Mouse (Mus musculus) hindbrain, embryonic 15.5 days (tissue): ENCODE measurements around the gene Rps6ka5. TPM values are rescaled to one million over a fixed set of nuclear protein-coding genes. Genes with fewer than 3 reads are reported as not detected.

Source experiments
- ATAC-seq: fragments of 200-750 bp; cut with Nextera tagmentation; 2 replicates; pipeline ENCODE4 v1.8.0; 2017; ENCODE audit warnings: low read depth, moderate number of reproducible peaks, moderate TSS enrichment; ENCODE audit not compliant: low FRiP score
- H3K27ac ChIP-seq: fragments of 300-500 bp; sonication (generic); replicated peaks from 2 replicates; pipeline ENCODE4 v1.5.1; 2015; ENCODE audit warnings: mild to moderate bottlenecking, inconsistent platforms
- H3K27me3 ChIP-seq: fragments of 300-500 bp; sonication (generic); 2 replicates; pipeline ENCODE4 v1.6.1; 2015; ENCODE audit warnings: control low read depth, inconsistent platforms
- H3K36me3 ChIP-seq: fragments of 300-500 bp; sonication (generic); 2 replicates; pipeline ENCODE4 v1.6.1; 2015; ENCODE audit warnings: control low read depth, inconsistent platforms
- H3K4me1 ChIP-seq: fragments of 300-500 bp; sonication (generic); replicated peaks from 2 replicates; pipeline ENCODE4 v1.6.1; 2015; ENCODE audit warnings: control low read depth, inconsistent platforms
- H3K4me2 ChIP-seq: fragments of 300-500 bp; sonication (generic); 2 replicates; pipeline ENCODE4 v1.6.1; 2015; ENCODE audit warnings: moderate library complexity, mild to moderate bottlenecking, inconsistent platforms
- H3K4me3 ChIP-seq: fragments of 300-500 bp; sonication (generic); 2 replicates; pipeline ENCODE4 v1.5.1; 2015; ENCODE audit warnings: mild to moderate bottlenecking, inconsistent platforms
- H3K9ac ChIP-seq: fragments of 300-500 bp; sonication (generic); 2 replicates; pipeline ENCODE4 v1.6.1; 2015; ENCODE audit warnings: inconsistent platforms
- H3K9me3 ChIP-seq: fragments of 300-500 bp; sonication (generic); 2 replicates; pipeline ENCODE4 v1.6.1; 2016; ENCODE audit warnings: control low read depth, inconsistent platforms
- WGBS: fragments of 180-500 bp; shearing (Covaris S2); methylation state at CpG from one replicate; pipeline ENCODE4 v1.1.7; 2015; 5-methylcytosine and 5-hydroxymethylcytosine counted together
- polyA plus RNA-seq: library from polyadenylated mRNA; unstranded; fragments of >200 nt; fragmentation: Nextera tagmentation; extraction: Ambion mirVana; gene quantifications from 2 replicates; pipeline ENCODE4 v1.2.1, GENCODE M21; 2015

The Rps6ka5 gene
- polyA plus RNA-seq, 1 experiment from 2014 or later, result 6.8 TPM

- Histone ChIP-seq H3K36me3 (no peaks in the 10 kb centered on the region), H3K4me3 (no peak overlapping the region), H3K4me2 (no peak overlapping the region), H3K27me3 (no peaks in the 10 kb centered on the region), H3K4me1 (no peaks in the 10 kb centered on the region), H3K9ac (no peak overlapping the region), H3K27ac (no peak overlapping the region), H3K9me3 (no peaks in the 10 kb centered on the region)
- WGBS, result 30% methylated on average over 3 of the region's 3 CpGs
- ATAC-seq, result no peak
Observed at GRCm38 (mm10) chr12:100636733-100637132, 90.0 kb downstream of the Rps6ka5 start.

GRCm38 (mm10) chr12:100636299-100636633, 90.5 kb downstream of the Rps6ka5 start:
- no peaks in the 10 kb centered on the region for H3K9me3 ChIP-seq
- 90% methylated on average over 2 of the region's 2 CpGs for WGBS
- no peaks in the 10 kb centered on the region for H3K4me1 ChIP-seq

GRCm38 (mm10) chr12:100635601-100636298, 91.0 kb downstream of the Rps6ka5 start:
- WGBS, result 94% methylated on average over 6 of the region's 6 CpGs

More at GRCm38 (mm10) chr12:100636299-100636633, 90.5 kb downstream of the Rps6ka5 start:
- Histone ChIP-seq H3K27ac (no peak overlapping the region), H3K36me3 (no peaks in the 10 kb centered on the region), H3K9ac (no peak overlapping the region), H3K4me3 (no peak overlapping the region), H3K27me3 (no peaks in the 10 kb centered on the region), H3K4me2 (no peak overlapping the region)
- ATAC-seq, result no peak

GRCm38 (mm10) chr12:100633231-100633630, 93.6 kb downstream of the Rps6ka5 start:
- no peak for ATAC-seq
- no peak overlapping the region for H3K27ac ChIP-seq
- no peaks in the 10 kb centered on the region for H3K36me3 ChIP-seq
- H3K27me3 ChIP-seq, result no peaks in the 10 kb centered on the region
- WGBS, result 85% methylated on average over 3 of the region's 3 CpGs
- no peak overlapping the region for H3K4me2 ChIP-seq
- no peaks in the 10 kb centered on the region for H3K4me1 ChIP-seq
- no peak overlapping the region for H3K4me3 ChIP-seq
- no peaks in the 10 kb centered on the region for H3K9me3 ChIP-seq
- H3K9ac ChIP-seq, result no peak overlapping the region

More at GRCm38 (mm10) chr12:100635601-100636298, 91.0 kb downstream of the Rps6ka5 start:
- Histone ChIP-seq H3K27me3 (no peaks in the 10 kb centered on the region), H3K4me2 (no peak overlapping the region), H3K9me3 (no peaks in the 10 kb centered on the region), H3K4me3 (no peak overlapping the region), H3K27ac (no peak overlapping the region), H3K4me1 (no peaks in the 10 kb centered on the region), H3K36me3 (no peaks in the 10 kb centered on the region), H3K9ac (no peak overlapping the region)
- no peak for ATAC-seq

- no peak overlapping the region for H3K27ac ChIP-seq
- H3K27me3 ChIP-seq, result no peaks in the 10 kb centered on the region
- no peaks in the 10 kb centered on the region for H3K36me3 ChIP-seq
- no peak overlapping the region for H3K4me2 ChIP-seq
- ATAC-seq, result no peak
- 85% methylated on average over 7 of the region's 7 CpGs for WGBS
- no peak overlapping the region for H3K9ac ChIP-seq
- no peaks in the 10 kb centered on the region for H3K4me1 ChIP-seq
- H3K9me3 ChIP-seq, result no peaks in the 10 kb centered on the region
- H3K4me3 ChIP-seq, result no peak overlapping the region
Observed at GRCm38 (mm10) chr12:100631286-100631685, 95.5 kb downstream of the Rps6ka5 start.

- 94% methylated on average over 6 of the region's 6 CpGs for WGBS
Observed at GRCm38 (mm10) chr12:100629126-100629920, 97.5 kb downstream of the Rps6ka5 start.

GRCm38 (mm10) chr12:100626991-100627677, 99.6 kb downstream of the Rps6ka5 start:
- no peak for ATAC-seq

More at GRCm38 (mm10) chr12:100629126-100629920, 97.5 kb downstream of the Rps6ka5 start:
- Histone ChIP-seq H3K27me3 (no peaks in the 10 kb centered on the region), H3K4me1 (no peaks in the 10 kb centered on the region), H3K9me3 (no peaks in the 10 kb centered on the region), H3K27ac (no peak overlapping the region), H3K9ac (no peak overlapping the region), H3K4me3 (no peak overlapping the region), H3K36me3 (no peaks in the 10 kb centered on the region), H3K4me2 (no peak overlapping the region)
- ATAC-seq, result no peak

GRCm38 (mm10) chr12:100626273-100626990, 100.4 kb downstream of the Rps6ka5 start:
- H3K9ac ChIP-seq, result no peak overlapping the region
- H3K4me3 ChIP-seq, result no peak overlapping the region
- H3K27ac ChIP-seq, result no peak overlapping the region
- no peaks in the 10 kb centered on the region for H3K36me3 ChIP-seq
- H3K4me1 ChIP-seq, result no peaks in the 10 kb centered on the region
- WGBS, result 82% methylated on average over 4 of the region's 4 CpGs
- no peak overlapping the region for H3K4me2 ChIP-seq
- no peaks in the 10 kb centered on the region for H3K9me3 ChIP-seq
- no peak for ATAC-seq
- H3K27me3 ChIP-seq, result no peaks in the 10 kb centered on the region

More at GRCm38 (mm10) chr12:100626991-100627677, 99.6 kb downstream of the Rps6ka5 start:
- no peaks in the 10 kb centered on the region for H3K4me1 ChIP-seq
- WGBS, result 56% methylated on average over 1 of the region's 1 CpGs
- no peak overlapping the region for H3K27ac ChIP-seq
- H3K36me3 ChIP-seq, result no peaks in the 10 kb centered on the region
- no peaks in the 10 kb centered on the region for H3K27me3 ChIP-seq
- no peak overlapping the region for H3K4me2 ChIP-seq
- H3K9me3 ChIP-seq, result no peaks in the 10 kb centered on the region
- no peak overlapping the region for H3K9ac ChIP-seq
- no peak overlapping the region for H3K4me3 ChIP-seq

- H3K36me3 ChIP-seq, result no peaks in the 10 kb centered on the region
- H3K4me2 ChIP-seq, result no peak overlapping the region
- 84% methylated on average over 3 of the region's 3 CpGs for WGBS
- no peak overlapping the region for H3K27ac ChIP-seq
- H3K9ac ChIP-seq, result no peak overlapping the region
- no peak overlapping the region for H3K4me3 ChIP-seq
- ATAC-seq, result no peak
- H3K4me1 ChIP-seq, result no peaks in the 10 kb centered on the region
- no peaks in the 10 kb centered on the region for H3K27me3 ChIP-seq
- H3K9me3 ChIP-seq, result no peaks in the 10 kb centered on the region
Observed at GRCm38 (mm10) chr12:100624854-100625447, 101.8 kb downstream of the Rps6ka5 start.

GRCm38 (mm10) chr12:100615251-100615650, 111.5 kb downstream of the Rps6ka5 start:
- WGBS, result 74% methylated on average over 2 of the region's 2 CpGs
- no peak overlapping the region for H3K4me2 ChIP-seq

GRCm38 (mm10) chr12:100613878-100614277, 112.9 kb downstream of the Rps6ka5 start:
- H3K9me3 ChIP-seq, result no peaks in the 10 kb centered on the region

More at GRCm38 (mm10) chr12:100615251-100615650, 111.5 kb downstream of the Rps6ka5 start:
- H3K27ac ChIP-seq, result no peak overlapping the region
- no peaks in the 10 kb centered on the region for H3K4me1 ChIP-seq
- no peak overlapping the region for H3K4me3 ChIP-seq
- no peaks in the 10 kb centered on the region for H3K9me3 ChIP-seq
- ATAC-seq, result no peak
- no peaks in the 10 kb centered on the region for H3K36me3 ChIP-seq
- no peaks in the 10 kb centered on the region for H3K27me3 ChIP-seq
- H3K9ac ChIP-seq, result no peak overlapping the region

More at GRCm38 (mm10) chr12:100613878-100614277, 112.9 kb downstream of the Rps6ka5 start:
- H3K4me1 ChIP-seq, result no peaks in the 10 kb centered on the region
- H3K9ac ChIP-seq, result no peak overlapping the region
- H3K4me3 ChIP-seq, result no peak overlapping the region
- no peaks in the 10 kb centered on the region for H3K27me3 ChIP-seq
- no peak for ATAC-seq
- 93% methylated on average over 2 of the region's 2 CpGs for WGBS
- H3K36me3 ChIP-seq, result no peaks in the 10 kb centered on the region
- H3K27ac ChIP-seq, result no peak overlapping the region
- H3K4me2 ChIP-seq, result no peak overlapping the region
